Mouse (Mus musculus): ENCODE results near the gene Stac3. TPM values are rescaled to one million over a fixed set of nuclear protein-coding genes. Genes with fewer than 3 reads are reported as not detected.

Gene Stac3
- polyA plus RNA-seq, 1 experiment, result 2.6 TPM

GRCm38 (mm10) chr10:127488856-127489255 is 12.6 kb upstream of the Stac3 start:
- no peaks in the 10 kb centered on the region for H3K9me3 ChIP-seq (replicated peaks; ENCODE audit: control insufficient read depth, insufficient read depth, low read length, poor library complexity, severe bottlenecking)
- no peak for TF ChIP-seq EP300 (IDR thresholded peaks at IDR 0.05; ENCODE audit: insufficient read depth, low read depth, low read length)
- TF ChIP-seq POLR2A (IDR thresholded peaks at IDR 0.05; ENCODE audit: insufficient read depth, low read length), result no peak
- no peak for TF ChIP-seq CTCF (IDR thresholded peaks at IDR 0.05; ENCODE audit: low read depth, low read length)
- H3K36me3 ChIP-seq (ENCODE audit: control insufficient read depth, insufficient read depth, low read length, poor library complexity, severe bottlenecking), result peaks cover 9% of the 10 kb centered on the region
- no peaks in the 10 kb centered on the region for H3K4me1 ChIP-seq (ENCODE audit: control insufficient read depth, insufficient read depth, low read length)
- H3K9ac ChIP-seq (ENCODE audit: low read depth, poor library complexity, severe bottlenecking), result no peak overlapping the region
- no peak overlapping the region for H3K27ac ChIP-seq (ENCODE audit: insufficient read depth, low read length)
- no peaks in the 10 kb centered on the region for H3K27me3 ChIP-seq (ENCODE audit: control insufficient read depth, insufficient read depth, low read length, poor library complexity, severe bottlenecking)
- no peak overlapping the region for H3K4me3 ChIP-seq (ENCODE audit: low read depth, low read length)

GRCm38 (mm10) chr10:127490160-127491127 is 11.0 kb upstream of the Stac3 start:
- H3K4me1 ChIP-seq (ENCODE audit: control insufficient read depth, insufficient read depth, low read length), result no peaks in the 10 kb centered on the region
- no peaks in the 10 kb centered on the region for H3K9me3 ChIP-seq (replicated peaks; ENCODE audit: control insufficient read depth, insufficient read depth, low read length, poor library complexity, severe bottlenecking)
- no peak overlapping the region for H3K9ac ChIP-seq (ENCODE audit: low read depth, poor library complexity, severe bottlenecking)
- TF ChIP-seq CTCF (IDR thresholded peaks at IDR 0.05; ENCODE audit: low read depth, low read length) (no peak), EP300 (IDR thresholded peaks at IDR 0.05; ENCODE audit: insufficient read depth, low read depth, low read length) (no peak), POLR2A (IDR thresholded peaks at IDR 0.05; ENCODE audit: insufficient read depth, low read length) (no peak)
- peaks cover 9% of the 10 kb centered on the region; the same call in 1 of the 2 replicates for H3K36me3 ChIP-seq (ENCODE audit: control insufficient read depth, insufficient read depth, low read length, poor library complexity, severe bottlenecking)
- no peak overlapping the region for H3K4me3 ChIP-seq (ENCODE audit: low read depth, low read length)
- no peaks in the 10 kb centered on the region for H3K27me3 ChIP-seq (ENCODE audit: control insufficient read depth, insufficient read depth, low read length, poor library complexity, severe bottlenecking)
- no peak overlapping the region for H3K27ac ChIP-seq (ENCODE audit: insufficient read depth, low read length)

- H3K27me3 ChIP-seq (ENCODE audit: control insufficient read depth, insufficient read depth, low read length, poor library complexity, severe bottlenecking), result no peaks in the 10 kb centered on the region
- no peak for TF ChIP-seq EP300 (IDR thresholded peaks at IDR 0.05; ENCODE audit: insufficient read depth, low read depth, low read length)
- no peak for TF ChIP-seq POLR2A (IDR thresholded peaks at IDR 0.05; ENCODE audit: insufficient read depth, low read length)
- no peak overlapping the region for H3K27ac ChIP-seq (ENCODE audit: insufficient read depth, low read length)
- H3K4me1 ChIP-seq (ENCODE audit: control insufficient read depth, insufficient read depth, low read length), result no peaks in the 10 kb centered on the region
- H3K4me3 ChIP-seq (ENCODE audit: low read depth, low read length), result no peak overlapping the region
- H3K9me3 ChIP-seq (replicated peaks; ENCODE audit: control insufficient read depth, insufficient read depth, low read length, poor library complexity, severe bottlenecking), result no peaks in the 10 kb centered on the region
- H3K9ac ChIP-seq (ENCODE audit: low read depth, poor library complexity, severe bottlenecking), result no peak overlapping the region
- H3K36me3 ChIP-seq (ENCODE audit: control insufficient read depth, insufficient read depth, low read length, poor library complexity, severe bottlenecking), result peaks cover 9% of the 10 kb centered on the region; the same call in 1 of the 2 replicates
Measured at GRCm38 (mm10) chr10:127491128-127491512, 10.4 kb upstream of the Stac3 start.

- H3K27me3 ChIP-seq (ENCODE audit: control insufficient read depth, insufficient read depth, low read length, poor library complexity, severe bottlenecking), result no peaks in the 10 kb centered on the region
- TF ChIP-seq EP300 (IDR thresholded peaks at IDR 0.05; ENCODE audit: insufficient read depth, low read depth, low read length) (no peak), CTCF (IDR thresholded peaks at IDR 0.05; ENCODE audit: low read depth, low read length) (no peak), POLR2A (IDR thresholded peaks at IDR 0.05; ENCODE audit: insufficient read depth, low read length) (no peak)
- H3K36me3 ChIP-seq (ENCODE audit: control insufficient read depth, insufficient read depth, low read length, poor library complexity, severe bottlenecking), result peaks cover 9% of the 10 kb centered on the region; the same call in 1 of the 2 replicates
- no peak overlapping the region for H3K27ac ChIP-seq (ENCODE audit: insufficient read depth, low read length)
- no peak overlapping the region for H3K9ac ChIP-seq (ENCODE audit: low read depth, poor library complexity, severe bottlenecking)
- no peaks in the 10 kb centered on the region for H3K4me1 ChIP-seq (ENCODE audit: control insufficient read depth, insufficient read depth, low read length)
- no peak overlapping the region for H3K4me3 ChIP-seq (ENCODE audit: low read depth, low read length)
- H3K9me3 ChIP-seq (replicated peaks; ENCODE audit: control insufficient read depth, insufficient read depth, low read length, poor library complexity, severe bottlenecking), result no peaks in the 10 kb centered on the region
Measured at GRCm38 (mm10) chr10:127492118-127492517, 9.4 kb upstream of the Stac3 start.

- Histone ChIP-seq H3K4me1 (ENCODE audit: control insufficient read depth, insufficient read depth, low read length) (no peaks in the 10 kb centered on the region), H3K27me3 (ENCODE audit: control insufficient read depth, insufficient read depth, low read length, poor library complexity, severe bottlenecking) (no peaks in the 10 kb centered on the region), H3K36me3 (ENCODE audit: control insufficient read depth, insufficient read depth, low read length, poor library complexity, severe bottlenecking) (no peaks in the 10 kb centered on the region), H3K9ac (ENCODE audit: low read depth, poor library complexity, severe bottlenecking) (no peak overlapping the region), H3K27ac (ENCODE audit: insufficient read depth, low read length) (no peak overlapping the region), H3K4me3 (ENCODE audit: low read depth, low read length) (no peak overlapping the region), H3K9me3 (replicated peaks; ENCODE audit: control insufficient read depth, insufficient read depth, low read length, poor library complexity, severe bottlenecking) (no peaks in the 10 kb centered on the region)
- TF ChIP-seq EP300 (IDR thresholded peaks at IDR 0.05; ENCODE audit: insufficient read depth, low read depth, low read length), result no peak
- TF ChIP-seq CTCF (IDR thresholded peaks at IDR 0.05; ENCODE audit: low read depth, low read length), result no peak
- TF ChIP-seq POLR2A (IDR thresholded peaks at IDR 0.05; ENCODE audit: insufficient read depth, low read length), result no peak
Measured at GRCm38 (mm10) chr10:127496156-127496555, 5.3 kb upstream of the Stac3 start.

GRCm38 (mm10) chr10:127499516-127499915 is 2.0 kb upstream of the Stac3 start:
- Histone ChIP-seq H3K27me3 (ENCODE audit: control insufficient read depth, insufficient read depth, low read length, poor library complexity, severe bottlenecking) (no peaks in the 10 kb centered on the region), H3K4me1 (ENCODE audit: control insufficient read depth, insufficient read depth, low read length) (no peaks in the 10 kb centered on the region), H3K36me3 (ENCODE audit: control insufficient read depth, insufficient read depth, low read length, poor library complexity, severe bottlenecking) (no peaks in the 10 kb centered on the region), H3K9ac (ENCODE audit: low read depth, poor library complexity, severe bottlenecking) (no peak overlapping the region), H3K4me3 (ENCODE audit: low read depth, low read length) (no peak overlapping the region), H3K9me3 (replicated peaks; ENCODE audit: control insufficient read depth, insufficient read depth, low read length, poor library complexity, severe bottlenecking) (no peaks in the 10 kb centered on the region), H3K27ac (ENCODE audit: insufficient read depth, low read length) (no peak overlapping the region)
- TF ChIP-seq CTCF (IDR thresholded peaks at IDR 0.05; ENCODE audit: low read depth, low read length) (no peak), EP300 (IDR thresholded peaks at IDR 0.05; ENCODE audit: insufficient read depth, low read depth, low read length) (no peak), POLR2A (IDR thresholded peaks at IDR 0.05; ENCODE audit: insufficient read depth, low read length) (no peak)
